Mouse (Mus musculus) kidney, adult 8-10 months (tissue): ENCODE measurements at regions not wholly inside any gene's neighbourhood (a gene's known extent, or its start where the extent isn't known, plus 50 kb on each side); places are given as distances from the start of the nearest gene placed in this dataset.

Experiments used
- DNase-seq, 2 experiments: peaks; one replicate each; pipeline ENCODE4 v3.0.0; 2022

DNA sequence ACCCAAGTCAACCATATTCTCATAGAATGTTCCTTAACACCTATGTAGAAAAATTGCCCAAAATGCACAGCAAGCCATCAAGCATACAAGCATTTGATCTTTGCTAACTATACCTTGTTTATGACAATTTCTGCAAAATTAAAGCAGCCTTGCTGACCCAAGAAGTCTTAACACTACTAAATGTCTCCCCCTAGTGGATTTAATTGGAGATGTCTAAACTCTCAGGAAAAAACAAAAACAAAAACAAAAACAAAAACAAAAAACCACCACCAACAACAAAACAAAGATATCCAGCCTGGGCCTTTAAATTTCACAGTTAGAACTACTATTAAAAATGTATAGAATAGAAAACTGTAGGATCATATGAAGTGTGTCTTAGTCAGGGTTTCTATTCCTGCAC is 69.8 kb upstream of the Nudt7 start:
- DNase-seq = no peak

DNA sequence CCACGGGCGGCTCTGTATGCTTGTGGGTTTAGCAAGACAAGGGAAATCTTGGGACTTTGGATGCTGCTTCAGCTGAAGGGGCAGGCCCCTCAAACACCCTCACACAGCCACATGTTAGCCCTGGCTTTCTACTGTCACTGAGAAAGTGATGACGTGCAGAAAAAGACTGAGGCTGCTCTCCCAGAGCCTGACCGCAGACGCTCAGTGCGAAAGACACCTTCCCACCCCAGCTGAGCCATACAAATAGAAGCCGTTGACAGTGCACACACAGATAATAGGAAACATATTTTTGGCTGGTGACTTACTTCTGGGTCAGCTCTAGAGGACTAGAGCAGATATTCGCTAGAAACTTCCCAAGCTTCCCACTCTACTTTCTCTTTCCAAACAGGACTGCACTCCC is 61.0 kb upstream of the Nudt7 start:
- no peak for DNase-seq

DNA sequence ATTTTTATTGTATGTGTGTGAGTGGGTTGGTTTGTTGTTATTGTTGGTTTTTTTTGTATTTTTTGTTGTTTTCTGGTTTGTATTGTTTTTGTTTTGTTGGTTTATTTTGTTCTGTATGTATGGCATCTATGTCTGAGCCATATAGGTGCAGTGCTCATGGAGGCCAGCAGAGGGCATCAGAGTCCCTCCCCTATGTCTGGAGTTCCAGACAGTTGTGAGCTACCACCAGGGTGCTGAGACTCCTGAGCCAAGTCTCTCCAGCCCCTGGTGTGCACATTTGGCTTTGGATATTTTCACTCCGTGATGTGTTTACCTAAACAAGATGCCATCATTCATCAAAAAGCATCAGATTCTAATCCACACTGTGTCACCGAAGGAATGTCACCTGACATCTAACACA is 59.2 kb upstream of the Nudt7 start:
- peak in 1 of 2 experiments; percentile 50 for DNase-seq

DNA sequence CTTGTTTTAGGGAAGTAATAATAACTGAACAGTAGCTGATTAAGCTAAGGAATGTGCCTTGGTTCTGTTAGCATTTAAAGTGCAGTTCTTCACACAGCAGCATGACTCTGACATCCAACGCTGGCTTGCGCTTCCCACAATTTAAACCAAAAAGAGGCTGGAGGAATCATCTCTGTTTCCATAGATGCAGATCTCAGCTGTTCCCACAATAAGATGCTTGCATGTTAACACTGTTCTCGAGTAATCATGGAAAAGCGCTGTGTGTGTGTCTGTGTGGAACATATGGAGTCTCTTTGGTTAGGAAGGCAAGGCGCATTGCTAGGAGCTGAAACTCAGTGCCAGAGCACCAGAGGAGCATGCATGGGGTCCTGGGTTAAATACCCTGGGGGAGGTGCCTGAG is 56.7 kb upstream of the Nudt7 start:
- no peak for DNase-seq

DNA sequence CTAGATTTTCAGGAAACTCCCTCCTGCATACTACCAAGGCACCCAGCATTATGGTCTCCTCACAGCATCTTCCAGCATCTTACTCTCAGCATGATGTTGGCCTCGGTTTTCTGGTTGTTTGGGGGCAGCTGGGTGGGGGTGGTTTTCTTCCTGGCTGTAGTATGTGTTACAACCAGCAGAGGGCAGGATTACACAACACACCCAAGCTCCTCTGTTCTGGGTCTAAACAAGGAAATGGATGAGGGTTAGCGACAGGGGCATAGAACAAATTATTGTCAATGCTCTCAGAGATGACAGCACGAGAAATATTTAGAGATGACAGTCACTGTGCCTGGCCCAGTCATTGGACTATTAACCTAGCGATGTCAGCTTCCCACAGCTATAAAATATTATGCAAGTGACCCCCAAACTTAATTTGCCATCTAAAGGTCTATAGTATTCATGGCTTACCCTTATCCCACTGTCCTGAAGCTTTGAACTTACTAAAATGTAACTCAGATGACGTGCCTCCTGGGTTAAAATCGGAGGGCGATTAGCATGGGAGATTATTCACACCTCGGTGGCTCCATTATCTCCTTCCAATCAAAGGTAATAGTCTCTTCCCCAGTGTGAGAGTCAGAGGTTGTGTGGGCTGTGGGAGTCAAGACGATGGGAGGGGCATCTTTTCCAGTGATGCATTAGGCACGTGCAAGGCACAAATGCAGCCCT is 52.2 kb upstream of the Nudt7 start:
- peak in 1 of 2 experiments; percentile 30 for DNase-seq

DNA sequence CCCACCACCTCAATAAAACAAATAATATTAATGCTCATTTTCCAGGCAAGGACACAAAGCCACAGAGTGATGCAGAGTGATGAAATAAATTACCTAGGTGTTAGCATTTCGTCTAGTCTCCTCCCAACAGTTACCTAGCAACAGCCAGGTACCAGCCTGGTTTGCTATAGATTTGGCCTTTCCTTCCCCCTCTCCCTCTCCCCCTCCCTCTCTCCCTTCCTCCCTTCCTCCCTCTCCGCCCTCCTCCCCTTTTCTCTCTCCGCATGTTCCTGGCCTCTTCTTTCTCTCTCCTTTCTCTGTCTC is 51.6 kb upstream of the Nudt7 start:
- DNase-seq = no peak
